Mouse (Mus musculus) liver, postnatal 0 days (tissue): ENCODE measurements around the gene Unc5b.

Experiments used
- CTCF ChIP-seq: sonication (generic); IDR thresholded peaks from 2 replicates; pipeline ENCODE4 v1.5.1; 2016; ENCODE audit warnings: antibody characterized with exemption, low read depth
- EP300 ChIP-seq: IDR thresholded peaks from 2 replicates; pipeline ENCODE4 v1.6.1; 2016; ENCODE audit warnings: antibody characterized with exemption, low read depth, mild to moderate bottlenecking

GRCm38 (mm10) chr10:60825955-60826354 is 5.4 kb downstream of the Unc5b start:
- TF ChIP-seq CTCF, result no peak
- TF ChIP-seq EP300, result no peak
